ENCODE assay signal across 9 mouse cellular contexts in the genomic region with DNA sequence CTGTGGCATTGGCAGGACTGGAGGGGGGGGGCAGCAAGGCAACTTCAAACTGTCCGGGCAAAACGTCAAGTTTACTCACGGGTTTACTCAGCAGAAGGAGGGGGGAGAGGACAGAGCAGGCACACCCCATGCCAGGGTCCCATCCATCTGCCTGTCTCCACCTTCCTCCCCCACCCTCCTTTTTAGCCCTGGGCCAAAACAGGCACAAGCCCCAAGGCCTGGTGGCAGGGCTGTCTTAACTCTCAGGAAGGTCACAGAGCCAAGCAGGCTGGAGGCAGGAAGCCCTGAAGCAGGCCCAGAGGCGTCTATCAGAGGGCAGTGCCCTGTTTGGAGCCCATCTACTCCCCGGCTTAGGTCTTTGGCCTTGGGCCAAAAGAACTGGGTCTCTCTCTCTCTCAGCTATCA. TPM values are rescaled to one million over a fixed set of nuclear protein-coding genes. Genes with fewer than 3 reads are reported as not detected.
DNase-seq lines count a peak whose midpoint lies in the region; ATAC-seq lines count a peak whose summit lies in the region.
"Had no signal": no experiment of that assay in that cellular context is flagged by ENCODE, and none has a peak within 500 bp of the region (broad histone marks: within the 10 kb centered on the region; RNA-seq: fewer than 3 reads in every experiment).

No protein-coding gene starts in this region.

- intact Hi-C loops in left cerebral cortex, postnatal 4 days (cut with DNase I) = no loop called here
- intact Hi-C loops in left cerebral cortex, postnatal 36 days (cut with DNase I) = no loop called here

- H3K79me2 ChIP-seq in macrophage (ENCODE audit: inconsistent target) = peaks cover 78% of the 10 kb centered on the region

- H3K27ac ChIP-seq in macrophage = peak overlapping the region; percentile 96
- H3K27ac ChIP-seq in neural tube, embryonic 15.5 days (replicated peaks) = no peak overlapping the region
- no peak overlapping the region for H3K27ac ChIP-seq in hindbrain, embryonic 14.5 days
- H3K27ac ChIP-seq: limb, embryonic 13.5 days had no signal

- WGBS in macrophage (ENCODE audit: missing documents) = 40% methylated on average over 5 of the region's 5 CpGs
- 43% methylated on average over 4 of the region's 5 CpGs for WGBS in neural tube, embryonic 15.5 days
- WGBS in hindbrain, embryonic 14.5 days = 69% methylated on average over 4 of the region's 5 CpGs

- H3K9ac ChIP-seq in neural tube, embryonic 15.5 days (replicated peaks) = no peak overlapping the region
- H3K9ac ChIP-seq in hindbrain, embryonic 14.5 days = no peak overlapping the region
- H3K9ac ChIP-seq: limb, embryonic 13.5 days had no signal

- DNase-seq in left cerebral cortex, postnatal 4 days = peak; percentile 29
- no peak for DNase-seq in left cerebral cortex, postnatal 36 days (ENCODE audit: low spot score in 2 of 2)
- DNase-seq in MN1 (ENCODE audit: low spot score) = peak; percentile 76
- DNase-seq in cerebellum, postnatal 10 days = peak; percentile 56 to 62
- peak; percentile 58 for DNase-seq in heart, postnatal 4 days
- DNase-seq in hindbrain, embryonic 14.5 days (ENCODE audit: low spot score) = no peak

- no peak for ATAC-seq in neural tube, embryonic 15.5 days (ENCODE audit: low FRiP score)
- ATAC-seq in hindbrain, embryonic 14.5 days (ENCODE audit: low FRiP score) = no peak

- H3K36me3 ChIP-seq in macrophage (ENCODE audit: inconsistent target) = no peaks in the 10 kb centered on the region
- no peaks in the 10 kb centered on the region for H3K36me3 ChIP-seq in neural tube, embryonic 15.5 days
- no peaks in the 10 kb centered on the region for H3K36me3 ChIP-seq in hindbrain, embryonic 14.5 days (replicated peaks; ENCODE audit: control insufficient read depth, insufficient read depth)
- H3K36me3 ChIP-seq: limb, embryonic 13.5 days had no signal

- no peak overlapping the region for H3K4me2 ChIP-seq in neural tube, embryonic 15.5 days
- H3K4me2 ChIP-seq in hindbrain, embryonic 14.5 days (replicated peaks) = no peak overlapping the region

- H3K27me3 ChIP-seq in neural tube, embryonic 15.5 days (replicated peaks) = peaks cover 13% of the 10 kb centered on the region
- H3K27me3 ChIP-seq in hindbrain, embryonic 14.5 days (ENCODE audit: control insufficient read depth, insufficient read depth, low read length) = peaks cover 19% of the 10 kb centered on the region

- H3K4me3 ChIP-seq in macrophage (ENCODE audit: inconsistent target) = no peak overlapping the region; the same call in 1 of the 2 replicates
- no peak overlapping the region for H3K4me3 ChIP-seq in neural tube, embryonic 15.5 days (replicated peaks)
- no peak overlapping the region for H3K4me3 ChIP-seq in hindbrain, embryonic 14.5 days (replicated peaks; ENCODE audit: low read length)

- no peaks in the 10 kb centered on the region for H3K9me3 ChIP-seq in neural tube, embryonic 15.5 days (replicated peaks)
- no peaks in the 10 kb centered on the region for H3K9me3 ChIP-seq in hindbrain, embryonic 14.5 days (ENCODE audit: control insufficient read depth, low read length)
- H3K9me3 ChIP-seq: limb, embryonic 13.5 days had no signal

- peaks cover 54% of the 10 kb centered on the region for H3K4me1 ChIP-seq in neural tube, embryonic 15.5 days
- peaks cover 40% of the 10 kb centered on the region for H3K4me1 ChIP-seq in hindbrain, embryonic 14.5 days (replicated peaks; ENCODE audit: control insufficient read depth, insufficient read depth, low read length)

RNA-seq across cellular contexts. Expression of gene Zbtb7b, which starts 4.5 kb away (rescaled TPM):
- 1 to 10 TPM; 3.3 to 3.8 TPM for total RNA-seq in left cerebral cortex, postnatal 4 days (2021)
- 10 to 100 TPM; 10.9 to 18.6 TPM for total RNA-seq in left cerebral cortex, postnatal 36 days (2021)
- 10 to 100 TPM; 13.8 to 15.1 TPM for total RNA-seq in heart, postnatal 4 days (2021)
- 10 to 100 TPM in 20 of 26 experiments, 1 to 10 TPM in 6; 2.5 to 53.1 (median 18.1) TPM for total RNA-seq in macrophage (2018; cell fraction: chromatin; rRNA removed)
- 10 to 100 TPM; 23.0 to 84.5 (median 54.9) TPM for total RNA-seq in macrophage (2018; cell fraction: cytosol; rRNA removed)
- total RNA-seq in macrophage (2018; cell fraction: nucleus; rRNA removed) = 10 to 100 TPM; 11.2 to 95.4 (median 44.7) TPM
- polyA plus RNA-seq in macrophage (2018) = 41.6 to 50.1 TPM (median 42.1 TPM) in 3 replicates
- polyA plus RNA-seq in neural tube, embryonic 15.5 days (2015; fragmentation: Nextera tagmentation; extraction: Ambion mirVana) = 0.73 and 1.5 TPM in 2 replicates
- polyA plus RNA-seq in hindbrain, embryonic 14.5 days (2014; fragmentation: Nextera tagmentation; extraction: Ambion mirVana) = 0.46 and 1.1 TPM in 2 replicates

RNA-seq across cellular contexts. Expression of gene Lenep, which starts 12.5 kb away (rescaled TPM):
- total RNA-seq in left cerebral cortex, postnatal 4 days (2021) = 1 to 10 TPM in 1 of 2 experiments, under 1 TPM in 1; 0.54 to 4.5 TPM
- total RNA-seq in left cerebral cortex, postnatal 36 days (2021) = 1 to 10 TPM; 4.2 to 5.3 TPM
- total RNA-seq in heart, postnatal 4 days (2021) = under 1 TPM in 1 of 2 experiments, not detected in 1; 0.68 TPM
- total RNA-seq in macrophage (2018; cell fraction: chromatin; rRNA removed) = 1 to 10 TPM in 16 of 26 experiments, under 1 TPM in 1, not detected in 9; 0.53 to 6.3 (median 2.0) TPM
- total RNA-seq in macrophage (2018; cell fraction: cytosol; rRNA removed) = under 1 TPM in 5 of 26 experiments, not detected in 21; 0.07 to 0.24 (median 0.11) TPM
- 1 to 10 TPM in 16 of 26 experiments, under 1 TPM in 6, not detected in 4; 0.39 to 8.9 (median 2.0) TPM for total RNA-seq in macrophage (2018; cell fraction: nucleus; rRNA removed)
- not detected in 3 replicates for polyA plus RNA-seq in macrophage (2018)
- 0.18 and 2.1 TPM in 2 replicates for polyA plus RNA-seq in neural tube, embryonic 15.5 days (2015; fragmentation: Nextera tagmentation; extraction: Ambion mirVana)
- polyA plus RNA-seq in hindbrain, embryonic 14.5 days (2014; fragmentation: Nextera tagmentation; extraction: Ambion mirVana) = not detected in 2 replicates
- polyA plus RNA-seq: limb, embryonic 13.5 days had no signal

RNA-seq across cellular contexts. Expression of gene Flad1, which starts 21.6 kb away (rescaled TPM):
- total RNA-seq in left cerebral cortex, postnatal 4 days (2021) = 10 to 100 TPM; 27.6 to 28.3 TPM
- total RNA-seq in left cerebral cortex, postnatal 36 days (2021) = 10 to 100 TPM; 31.0 to 32.5 TPM
- total RNA-seq in heart, postnatal 4 days (2021) = 10 to 100 TPM; 30.7 to 33.0 TPM
- total RNA-seq in macrophage (2018; cell fraction: chromatin; rRNA removed) = 10 to 100 TPM; 14.7 to 55.7 (median 35.5) TPM
- 10 to 100 TPM; 12.4 to 27.6 (median 19.2) TPM for total RNA-seq in macrophage (2018; cell fraction: cytosol; rRNA removed)
- total RNA-seq in macrophage (2018; cell fraction: nucleus; rRNA removed) = 10 to 100 TPM; 11.5 to 47.7 (median 28.4) TPM
- 11.3 to 17.1 TPM (median 16.4 TPM) in 3 replicates for polyA plus RNA-seq in macrophage (2018)
- 32.7 and 33.1 TPM in 2 replicates for polyA plus RNA-seq in neural tube, embryonic 15.5 days (2015; fragmentation: Nextera tagmentation; extraction: Ambion mirVana)
- polyA plus RNA-seq in hindbrain, embryonic 14.5 days (2014; fragmentation: Nextera tagmentation; extraction: Ambion mirVana) = 30.8 and 33.4 TPM in 2 replicates

RNA-seq across cellular contexts. Expression of gene Dcst1, which starts 25.1 kb away (rescaled TPM):
- under 1 TPM; 0.22 to 0.97 TPM for total RNA-seq in left cerebral cortex, postnatal 4 days (2021)
- total RNA-seq in left cerebral cortex, postnatal 36 days (2021) = not detected
- total RNA-seq in heart, postnatal 4 days (2021) = under 1 TPM; 0.21 to 0.72 TPM
- total RNA-seq in macrophage (2018; cell fraction: chromatin; rRNA removed) = not detected
- total RNA-seq in macrophage (2018; cell fraction: cytosol; rRNA removed) = not detected
- total RNA-seq in macrophage (2018; cell fraction: nucleus; rRNA removed) = not detected
- not detected in 3 replicates for polyA plus RNA-seq in macrophage (2018)
- polyA plus RNA-seq in neural tube, embryonic 15.5 days (2015; fragmentation: Nextera tagmentation; extraction: Ambion mirVana) = 0.86 and 1.2 TPM in 2 replicates
- polyA plus RNA-seq in hindbrain, embryonic 14.5 days (2014; fragmentation: Nextera tagmentation; extraction: Ambion mirVana) = 0.43 and 1.1 TPM in 2 replicates

RNA-seq across cellular contexts. Expression of gene Cks1b, which starts 28.1 kb away (rescaled TPM):
- total RNA-seq in left cerebral cortex, postnatal 4 days (2021) = 10 to 100 TPM; 19.6 to 22.3 TPM
- 1 to 10 TPM; 2.1 to 2.3 TPM for total RNA-seq in left cerebral cortex, postnatal 36 days (2021)
- 10 to 100 TPM; 62.8 to 64.3 TPM for total RNA-seq in heart, postnatal 4 days (2021)
- total RNA-seq in macrophage (2018; cell fraction: chromatin; rRNA removed) = 10 to 100 TPM in 1 of 26 experiments, 1 to 10 TPM in 4, under 1 TPM in 1, not detected in 20; 0.84 to 11.0 (median 1.2) TPM
- total RNA-seq in macrophage (2018; cell fraction: cytosol; rRNA removed) = 10 to 100 TPM in 2 of 26 experiments, 1 to 10 TPM in 24; 3.7 to 12.0 (median 7.7) TPM
- total RNA-seq in macrophage (2018; cell fraction: nucleus; rRNA removed) = 1 to 10 TPM in 25 of 26 experiments, not detected in 1; 1.2 to 8.0 (median 2.1) TPM
- polyA plus RNA-seq in macrophage (2018) = 6.1 to 27.6 TPM (median 13.1 TPM) in 3 replicates
- 79.3 and 153 TPM in 2 replicates for polyA plus RNA-seq in neural tube, embryonic 15.5 days (2015; fragmentation: Nextera tagmentation; extraction: Ambion mirVana)
- 94.0 and 99.4 TPM in 2 replicates for polyA plus RNA-seq in hindbrain, embryonic 14.5 days (2014; fragmentation: Nextera tagmentation; extraction: Ambion mirVana)

Comparison
In these comparisons a context has a peak if more than half of its experiments do, and no peak if none do; other contexts are left out.
1. DNase-seq: peak in left cerebral cortex, postnatal 4 days (single experiment), MN1 (single experiment), cerebellum, postnatal 10 days (2 of 2) and heart, postnatal 4 days (single experiment); none in left cerebral cortex, postnatal 36 days (0 of 2) and hindbrain, embryonic 14.5 days (single experiment).